Mouse (Mus musculus): ENCODE data around the gene Sacm1l. TPM values are rescaled to one million over a fixed set of nuclear protein-coding genes. Genes with fewer than 3 reads are reported as not detected.

Sacm1l gene
- total and polyA plus RNA-seq, 2 experiments from 2014 or later: 35.1 to 41.7 TPM

- H3K4me2 ChIP-seq (ENCODE audit: low read depth, low read length, poor library complexity, severe bottlenecking): no peak overlapping the region
- DNase-seq (ENCODE audit: low spot score) (no peak), ATAC-seq (ENCODE audit: low FRiP score) (no peak)
- TF ChIP-seq CTCF (IDR thresholded peaks at IDR 0.05): no peak
- H3K36me3 ChIP-seq (ENCODE audit: insufficient read depth, low read length): peaks cover 23% of the 10 kb centered on the region
- no peak overlapping the region for H3K9ac ChIP-seq (replicated peaks; ENCODE audit: low read length, poor library complexity, severe bottlenecking)
- H3K27ac ChIP-seq (ENCODE audit: low read depth, low read length): no peak overlapping the region
- WGBS: 18% methylated on average over 3 of the region's 3 CpGs
- no peak overlapping the region for H3K4me3 ChIP-seq (ENCODE audit: low read depth, low read length)
- H3K4me1 ChIP-seq (ENCODE audit: insufficient read depth, low read length): no peaks in the 10 kb centered on the region
- no peaks in the 10 kb centered on the region for H3K27me3 ChIP-seq (ENCODE audit: insufficient read depth, low read length)
- H3K9me3 ChIP-seq (ENCODE audit: low read length): no peaks in the 10 kb centered on the region
These were observed 25.0 kb downstream of the Sacm1l start for GRCm38 (mm10) chr9:123554599-123554998.

GRCm38 (mm10) chr9:123577360-123578192, 48.0 kb downstream of the Sacm1l start:
- no peak for TF ChIP-seq CTCF (IDR thresholded peaks at IDR 0.05)

GRCm38 (mm10) chr9:123589240-123589910, 59.8 kb downstream of the Sacm1l start:
- TF ChIP-seq CTCF (IDR thresholded peaks at IDR 0.05): no peak
- Histone ChIP-seq H3K27me3 (ENCODE audit: insufficient read depth, low read length) (no peaks in the 10 kb centered on the region), H3K9me3 (ENCODE audit: low read length) (no peaks in the 10 kb centered on the region), H3K27ac (ENCODE audit: low read depth, low read length) (no peak overlapping the region), H3K4me3 (ENCODE audit: low read depth, low read length) (no peak overlapping the region), H3K4me1 (ENCODE audit: insufficient read depth, low read length) (no peaks in the 10 kb centered on the region), H3K9ac (replicated peaks; ENCODE audit: low read length, poor library complexity, severe bottlenecking) (no peak overlapping the region), H3K36me3 (ENCODE audit: insufficient read depth, low read length) (peaks cover 26% of the 10 kb centered on the region), H3K4me2 (ENCODE audit: low read depth, low read length, poor library complexity, severe bottlenecking) (no peak overlapping the region)
- DNase-seq (ENCODE audit: low spot score): no peak
- 86% methylated on average over 7 of the region's 7 CpGs for WGBS
- no peak for ATAC-seq (ENCODE audit: low FRiP score)

More at GRCm38 (mm10) chr9:123577360-123578192, 48.0 kb downstream of the Sacm1l start:
- ATAC-seq (ENCODE audit: low FRiP score) (no peak), DNase-seq (ENCODE audit: low spot score) (peak; percentile 32)
- no peak overlapping the region for H3K4me3 ChIP-seq (ENCODE audit: low read depth, low read length)
- H3K27me3 ChIP-seq (ENCODE audit: insufficient read depth, low read length): no peaks in the 10 kb centered on the region
- no peaks in the 10 kb centered on the region for H3K4me1 ChIP-seq (ENCODE audit: insufficient read depth, low read length)
- H3K27ac ChIP-seq (ENCODE audit: low read depth, low read length): no peak overlapping the region
- no peaks in the 10 kb centered on the region for H3K9me3 ChIP-seq (ENCODE audit: low read length)
- no peak overlapping the region for H3K9ac ChIP-seq (replicated peaks; ENCODE audit: low read length, poor library complexity, severe bottlenecking)
- H3K4me2 ChIP-seq (ENCODE audit: low read depth, low read length, poor library complexity, severe bottlenecking): no peak overlapping the region
- peaks cover 34% of the 10 kb centered on the region for H3K36me3 ChIP-seq (ENCODE audit: insufficient read depth, low read length)
- 85% methylated on average over 10 of the region's 10 CpGs for WGBS

GRCm38 (mm10) chr9:123595194-123595593, 65.6 kb downstream of the Sacm1l start:
- H3K9me3 ChIP-seq (ENCODE audit: low read length): no peaks in the 10 kb centered on the region
- H3K27me3 ChIP-seq (ENCODE audit: insufficient read depth, low read length): no peaks in the 10 kb centered on the region
- TF ChIP-seq CTCF (IDR thresholded peaks at IDR 0.05): no peak
- no peaks in the 10 kb centered on the region for H3K4me1 ChIP-seq (ENCODE audit: insufficient read depth, low read length)
- peaks cover 16% of the 10 kb centered on the region for H3K36me3 ChIP-seq (ENCODE audit: insufficient read depth, low read length)
- no peak overlapping the region for H3K27ac ChIP-seq (ENCODE audit: low read depth, low read length)
- H3K9ac ChIP-seq (replicated peaks; ENCODE audit: low read length, poor library complexity, severe bottlenecking): no peak overlapping the region
- ATAC-seq (ENCODE audit: low FRiP score) (no peak), DNase-seq (ENCODE audit: low spot score) (no peak)
- WGBS: 97% methylated on average over 4 of the region's 4 CpGs
- H3K4me3 ChIP-seq (ENCODE audit: low read depth, low read length): no peak overlapping the region
- no peak overlapping the region for H3K4me2 ChIP-seq (ENCODE audit: low read depth, low read length, poor library complexity, severe bottlenecking)

GRCm38 (mm10) chr9:123596910-123597309, 67.4 kb downstream of the Sacm1l start:
- Histone ChIP-seq H3K4me2 (ENCODE audit: low read depth, low read length, poor library complexity, severe bottlenecking) (no peak overlapping the region), H3K27me3 (ENCODE audit: insufficient read depth, low read length) (no peaks in the 10 kb centered on the region), H3K4me3 (ENCODE audit: low read depth, low read length) (no peak overlapping the region), H3K4me1 (ENCODE audit: insufficient read depth, low read length) (no peaks in the 10 kb centered on the region), H3K9ac (replicated peaks; ENCODE audit: low read length, poor library complexity, severe bottlenecking) (no peak overlapping the region), H3K27ac (ENCODE audit: low read depth, low read length) (no peak overlapping the region), H3K36me3 (ENCODE audit: insufficient read depth, low read length) (peaks cover 12% of the 10 kb centered on the region), H3K9me3 (ENCODE audit: low read length) (no peaks in the 10 kb centered on the region)
- no peak for ATAC-seq (ENCODE audit: low FRiP score)
- no peak for TF ChIP-seq CTCF (IDR thresholded peaks at IDR 0.05)
- no peak for DNase-seq (ENCODE audit: low spot score)
- 98% methylated on average over 2 of the region's 2 CpGs for WGBS

- 94% methylated on average over 2 of the region's 2 CpGs for WGBS
These were observed 67.8 kb downstream of the Sacm1l start for GRCm38 (mm10) chr9:123597376-123597775.

More at GRCm38 (mm10) chr9:123597376-123597775, 67.8 kb downstream of the Sacm1l start:
- peaks cover 12% of the 10 kb centered on the region for H3K36me3 ChIP-seq (ENCODE audit: insufficient read depth, low read length)
- no peaks in the 10 kb centered on the region for H3K9me3 ChIP-seq (ENCODE audit: low read length)
- no peak overlapping the region for H3K27ac ChIP-seq (ENCODE audit: low read depth, low read length)
- no peak overlapping the region for H3K9ac ChIP-seq (replicated peaks; ENCODE audit: low read length, poor library complexity, severe bottlenecking)
- no peak overlapping the region for H3K4me3 ChIP-seq (ENCODE audit: low read depth, low read length)
- H3K27me3 ChIP-seq (ENCODE audit: insufficient read depth, low read length): no peaks in the 10 kb centered on the region
- H3K4me2 ChIP-seq (ENCODE audit: low read depth, low read length, poor library complexity, severe bottlenecking): no peak overlapping the region
- ATAC-seq (ENCODE audit: low FRiP score) (no peak), DNase-seq (ENCODE audit: low spot score) (no peak)
- no peaks in the 10 kb centered on the region for H3K4me1 ChIP-seq (ENCODE audit: insufficient read depth, low read length)
- TF ChIP-seq CTCF (IDR thresholded peaks at IDR 0.05): no peak
